Mouse (Mus musculus) megakaryocyte-erythroid progenitor cell, adult 5 weeks (primary cell): Measurements from ENCODE around the gene Calhm6. TPM values are rescaled to one million over a fixed set of nuclear protein-coding genes. Genes with fewer than 3 reads are reported as not detected.

Experiments
- polyA plus RNA-seq: library from polyadenylated mRNA; stranded (reverse); fragments of >175 nt; gene quantifications from 2 replicates; pipeline ENCODE4 v1.2.3, GENCODE M21; 2012

Calhm6 gene
- polyA plus RNA-seq = 3.2 and 3.6 TPM in 2 replicates

GRCm38 (mm10) chr10:34127392-34128378 lies at the start of gene Calhm6:
Calhm6 (minus strand) TSS chr10:34127984.

GRCm38 (mm10) chr10:34096418-34096883 lies 31.3 kb downstream of the Calhm6 start, which contains the start of gene Calhm5:
Calhm5 (minus strand) TSS chr10:34096519.

Other genes with a start within 250 kb of the Calhm6 start
- not detected in 2 replicates for gene Rsph4a, start 222.9 kb downstream of the Calhm6 start, polyA plus RNA-seq
- 1.5 and 2.1 TPM in 2 replicates for gene Zup1, start 176.7 kb downstream of the Calhm6 start, polyA plus RNA-seq
- 66.6 and 78.3 TPM in 2 replicates for gene Rwdd1, start 108.4 kb downstream of the Calhm6 start, polyA plus RNA-seq
- gene Trappc3l, start 90.4 kb downstream of the Calhm6 start, polyA plus RNA-seq = not detected in 2 replicates
- gene Calhm4, start 83.7 kb downstream of the Calhm6 start, polyA plus RNA-seq = not detected in 2 replicates
- gene Calhm5, start 31.5 kb downstream of the Calhm6 start, polyA plus RNA-seq = not detected in 2 replicates
- 0.12 and 0.20 TPM in 2 replicates for gene Dse, start 79.7 kb upstream of the Calhm6 start, polyA plus RNA-seq
- gene Tspyl1, start 154.2 kb upstream of the Calhm6 start, polyA plus RNA-seq = 28.3 and 43.9 TPM in 2 replicates
- 0.54 and 0.62 TPM in 2 replicates for gene Tspyl4, start 169.5 kb upstream of the Calhm6 start, polyA plus RNA-seq